Mouse (Mus musculus) adrenal gland, postnatal 14 days (tissue): ENCODE measurements around the gene Eif3l. TPM values are rescaled to one million over a fixed set of nuclear protein-coding genes. Genes with fewer than 3 reads are reported as not detected.

ENCODE experiments used
- DNase-seq: peaks from one replicate; pipeline ENCODE4 v3.0.0; 2021; ENCODE audit warnings: mixed read lengths
- total RNA-seq: library from RNA; stranded (reverse); gene quantifications from 2 replicates; pipeline ENCODE4 v1.2.3, GENCODE M21; 2021

Eif3l gene
- total RNA-seq, 1 experiment from 2014 or later: 171 TPM

DNA sequence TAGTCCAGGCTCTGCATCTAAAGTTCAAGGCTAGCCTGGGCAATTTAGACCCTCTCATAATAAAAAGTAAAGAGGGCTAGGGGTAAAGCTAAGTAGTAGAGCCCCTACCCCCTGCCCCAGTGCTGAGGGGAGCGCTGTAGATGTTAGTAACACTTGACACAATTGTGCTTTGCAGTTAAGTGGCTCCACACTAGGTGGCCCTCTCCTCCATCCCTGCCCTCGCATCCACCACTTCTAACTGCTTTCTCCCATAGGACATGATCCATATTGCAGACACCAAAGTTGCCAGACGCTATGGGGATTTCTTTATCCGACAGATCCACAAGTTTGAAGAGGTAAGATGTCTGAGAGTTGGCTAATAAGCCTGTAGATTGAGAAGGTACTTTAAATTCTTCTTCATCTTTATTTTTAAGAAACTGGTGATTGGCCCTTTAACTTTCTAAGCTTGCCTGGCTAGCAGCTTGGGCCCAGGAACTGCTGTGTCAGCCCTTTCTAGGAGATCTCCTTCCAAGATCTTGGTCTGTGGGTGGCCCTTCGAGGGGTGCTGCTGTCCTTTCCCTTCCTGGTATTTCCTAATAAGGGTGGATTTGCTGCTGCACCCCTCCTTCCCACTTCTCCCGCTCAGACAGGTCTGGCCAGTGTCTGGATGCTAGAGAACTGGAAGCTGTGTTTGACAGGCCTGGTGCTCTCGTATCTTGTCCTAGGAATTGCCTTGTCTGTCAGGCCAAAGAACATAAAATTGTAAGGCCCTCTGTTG is 18.3 kb downstream of the Eif3l start:
- peak; percentile 70 for DNase-seq

DNA sequence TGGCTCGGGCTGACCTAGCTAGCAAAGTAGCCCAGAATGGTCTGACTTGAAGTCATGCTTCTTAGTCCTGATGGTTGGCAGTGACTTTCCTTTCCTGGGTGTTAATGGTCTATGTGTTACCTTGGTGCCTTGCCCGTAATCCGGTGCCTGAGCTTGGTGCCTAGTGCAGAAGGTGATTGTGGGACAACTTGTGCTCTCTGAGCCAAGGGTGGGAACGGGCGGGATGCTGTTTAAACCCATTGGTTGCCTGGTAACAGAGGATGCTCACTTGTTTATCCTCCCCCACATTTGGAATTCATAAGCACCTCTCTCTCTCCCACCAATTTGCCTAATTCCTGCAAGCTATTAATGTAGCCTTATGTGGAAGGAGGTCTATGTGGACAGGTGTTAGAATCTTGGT is 20.5 kb downstream of the Eif3l start:
- no peak for DNase-seq

DNA sequence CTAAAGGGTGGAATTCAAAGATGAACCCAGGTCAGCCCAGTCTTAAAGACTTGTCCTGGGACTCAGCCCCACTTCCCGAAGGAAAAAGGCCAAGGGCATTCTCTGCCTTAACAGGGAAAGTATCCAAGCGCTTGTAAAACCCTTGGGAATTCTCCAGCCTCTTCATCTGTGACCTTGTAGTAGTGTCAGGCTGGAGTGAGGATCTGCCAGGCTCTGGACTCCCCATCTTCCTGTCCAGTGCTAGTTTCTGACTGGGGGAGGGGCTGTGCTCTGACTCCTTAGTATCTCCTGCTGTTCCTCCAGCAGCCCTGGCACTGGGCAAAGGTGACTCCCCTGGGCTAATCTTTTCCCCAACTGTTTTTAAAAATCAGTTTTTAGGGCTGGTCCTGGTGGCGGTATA is 21.6 kb downstream of the Eif3l start:
- DNase-seq: peak; percentile 59

DNA sequence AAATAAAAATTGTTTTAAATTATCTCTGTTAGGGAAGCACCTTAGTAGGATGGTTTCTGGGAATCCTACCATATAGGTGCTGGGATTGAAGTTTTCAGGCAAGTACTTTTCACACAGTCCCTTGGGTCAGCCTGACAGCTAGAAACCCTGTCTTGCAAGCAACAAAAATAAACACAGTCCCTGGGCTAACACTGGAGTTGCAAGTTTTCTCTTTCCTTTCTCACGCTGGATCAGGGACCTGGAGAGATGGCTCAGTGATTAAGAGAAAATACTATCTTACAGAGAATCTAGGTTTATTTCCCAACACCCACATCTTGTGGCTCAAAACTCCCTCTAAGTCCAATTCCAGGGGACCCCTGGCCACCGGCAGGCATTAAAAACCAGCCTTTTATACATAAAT is 22.2 kb downstream of the Eif3l start:
- no peak for DNase-seq

DNA sequence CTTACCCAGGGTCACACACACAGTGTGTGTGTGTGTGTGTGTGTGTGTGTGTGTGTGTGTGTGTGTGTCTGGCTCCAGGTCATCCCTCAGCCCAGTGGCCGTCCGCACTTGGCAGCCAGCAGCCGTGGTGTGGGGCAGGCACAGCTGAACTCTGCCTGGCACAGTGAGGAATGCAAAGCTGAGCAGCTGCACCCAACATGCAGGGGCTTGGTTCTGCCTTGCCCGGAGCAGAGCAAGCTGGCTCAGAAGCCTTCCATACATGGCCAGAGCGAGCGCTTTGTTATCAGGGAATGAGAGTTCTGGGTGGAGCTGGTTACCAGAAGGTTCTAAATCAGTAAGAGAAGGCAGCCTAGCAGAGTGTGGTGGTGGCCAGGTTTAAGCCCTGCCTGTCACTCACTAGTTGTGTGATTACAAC is 22.6 kb downstream of the Eif3l start:
- DNase-seq: peak; percentile 86

DNA sequence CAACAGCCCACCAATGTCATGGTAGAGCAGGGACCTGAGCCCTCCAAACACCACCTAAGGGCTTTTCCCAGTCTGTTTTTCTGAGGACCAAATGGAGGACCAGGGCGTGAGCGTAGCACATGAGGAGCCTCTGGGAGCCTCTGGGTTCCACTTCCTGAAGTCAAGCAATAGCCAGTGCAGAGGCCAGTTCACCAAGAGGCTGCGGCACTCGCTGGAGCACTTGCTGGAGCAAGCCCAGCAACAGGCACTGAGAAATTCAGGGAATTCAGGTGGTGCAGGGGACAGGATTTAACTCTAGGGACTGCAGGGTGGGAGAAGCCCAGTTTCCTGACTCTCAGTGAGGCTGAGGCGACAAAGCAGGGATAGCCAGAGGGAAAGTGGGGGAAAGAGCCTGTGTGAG is 23.2 kb downstream of the Eif3l start:
- no peak for DNase-seq

DNA sequence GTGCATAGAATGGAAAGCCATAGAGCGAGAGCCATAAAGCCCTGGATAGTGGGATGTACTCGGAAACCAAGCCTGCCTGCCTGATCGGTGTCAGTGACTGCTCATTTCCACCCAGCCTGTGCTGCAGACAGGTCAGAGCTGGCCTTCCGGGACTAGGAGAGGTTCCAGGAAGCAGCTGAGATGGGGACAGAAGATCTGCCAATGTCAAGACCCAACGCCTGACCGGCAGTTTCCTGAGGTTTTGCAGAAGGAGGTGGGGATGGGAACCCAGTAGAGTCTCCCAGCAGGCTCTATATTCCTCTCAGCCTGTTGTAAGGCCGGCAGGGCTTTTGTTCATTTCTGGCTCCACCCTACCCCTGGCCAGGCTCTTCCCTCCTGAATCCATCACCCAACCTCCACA is 23.9 kb downstream of the Eif3l start:
- peak; percentile 60 for DNase-seq

DNA sequence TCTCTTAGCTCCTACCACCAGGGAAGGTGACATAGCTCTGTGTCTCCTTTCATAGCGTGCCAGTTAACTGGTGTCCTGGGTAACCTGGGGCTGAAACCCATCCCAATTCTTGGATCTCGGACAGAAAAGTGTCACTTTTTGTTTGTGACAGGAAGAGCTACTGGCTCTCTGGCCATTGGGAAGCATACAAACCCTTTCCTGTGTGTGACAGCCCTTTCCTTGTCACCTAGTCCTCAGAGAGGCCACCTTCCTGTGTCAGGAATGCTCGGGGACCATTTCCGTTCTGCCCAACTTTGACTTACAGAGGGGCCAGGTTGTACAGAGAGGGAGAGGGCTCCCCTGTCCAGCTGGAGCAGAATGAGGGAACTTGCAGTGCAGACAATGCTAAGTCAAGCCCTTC is 24.5 kb downstream of the Eif3l start:
- DNase-seq: no peak

DNA sequence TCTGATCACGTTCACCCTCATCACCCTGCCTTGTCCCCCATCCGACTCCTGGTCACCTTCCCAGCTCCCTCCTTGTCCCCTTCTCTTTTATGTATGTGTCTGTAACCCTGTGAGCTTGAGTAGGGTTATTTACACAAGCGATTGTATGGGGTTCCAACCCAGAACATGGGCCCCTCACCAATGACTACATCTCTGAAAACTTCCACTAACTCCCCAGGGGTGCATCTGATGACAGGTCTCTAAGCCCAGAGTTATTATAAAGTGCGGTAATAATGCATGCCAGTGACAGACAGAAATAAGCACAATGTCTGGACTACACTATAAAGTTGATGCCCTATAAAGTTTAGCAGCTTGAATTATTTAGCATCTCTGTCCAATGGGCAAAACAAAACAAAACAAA is 25.4 kb downstream of the Eif3l start:
- DNase-seq: no peak

DNA sequence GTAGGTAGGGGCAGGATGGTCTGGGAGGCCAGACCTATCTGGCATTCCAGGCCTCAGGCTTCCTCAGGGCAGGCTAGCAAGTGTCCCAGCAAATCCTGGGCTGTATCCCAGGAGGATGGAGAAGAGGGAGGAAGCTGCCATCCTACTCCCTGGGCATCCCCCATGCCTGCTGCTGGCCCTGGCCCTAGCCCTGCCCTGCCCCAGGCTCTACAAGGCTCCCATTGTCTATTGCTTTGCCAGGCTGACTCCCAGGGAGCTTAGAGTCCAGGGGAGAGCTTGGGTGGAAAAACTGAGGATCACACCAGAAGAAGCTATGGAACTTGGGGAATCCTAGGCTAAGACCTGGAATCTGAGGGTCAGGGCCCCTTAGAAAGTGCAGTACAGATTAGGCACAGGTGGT is 26.6 kb downstream of the Eif3l start:
- DNase-seq: no peak

DNA sequence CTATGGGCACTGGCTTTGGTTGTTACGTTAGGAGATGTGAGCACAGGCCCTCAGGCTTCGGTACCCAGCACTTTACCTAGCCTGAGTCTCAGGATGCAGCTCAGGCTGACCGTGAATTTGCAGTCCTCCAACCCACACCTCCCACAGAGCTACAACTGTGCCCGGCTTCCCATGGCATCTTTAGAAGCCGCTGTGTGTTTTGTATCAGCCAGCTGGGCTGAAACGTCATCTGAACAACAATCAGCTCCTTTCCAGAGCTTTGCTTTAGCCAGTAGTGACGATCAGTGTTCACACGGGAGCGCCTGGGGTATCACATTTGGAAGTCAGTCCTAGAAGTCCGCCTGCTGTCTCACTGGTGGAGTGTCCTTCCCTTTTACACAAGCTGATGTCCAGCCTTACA is 28.3 kb downstream of the Eif3l start:
- DNase-seq: no peak

DNA sequence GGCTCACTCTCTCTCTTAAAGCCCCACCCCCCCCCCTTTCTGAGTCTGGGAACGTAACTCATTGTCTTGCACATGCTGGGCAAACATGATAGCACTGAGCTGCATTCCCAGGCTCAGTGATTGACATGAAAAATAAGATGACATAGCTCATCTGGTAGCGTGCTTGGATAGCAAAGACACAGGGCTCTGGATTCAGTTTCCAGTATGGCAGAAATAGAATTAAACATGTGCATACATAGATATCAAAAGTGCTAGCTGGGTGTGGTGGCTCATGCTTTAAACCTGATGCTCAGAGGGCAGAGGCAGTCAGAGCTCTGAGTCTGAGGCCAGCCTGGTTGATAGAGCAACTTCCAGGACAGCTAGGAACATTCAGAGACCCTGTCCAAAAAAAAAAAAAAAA is 30.8 kb downstream of the Eif3l start:
- DNase-seq: no peak

DNA sequence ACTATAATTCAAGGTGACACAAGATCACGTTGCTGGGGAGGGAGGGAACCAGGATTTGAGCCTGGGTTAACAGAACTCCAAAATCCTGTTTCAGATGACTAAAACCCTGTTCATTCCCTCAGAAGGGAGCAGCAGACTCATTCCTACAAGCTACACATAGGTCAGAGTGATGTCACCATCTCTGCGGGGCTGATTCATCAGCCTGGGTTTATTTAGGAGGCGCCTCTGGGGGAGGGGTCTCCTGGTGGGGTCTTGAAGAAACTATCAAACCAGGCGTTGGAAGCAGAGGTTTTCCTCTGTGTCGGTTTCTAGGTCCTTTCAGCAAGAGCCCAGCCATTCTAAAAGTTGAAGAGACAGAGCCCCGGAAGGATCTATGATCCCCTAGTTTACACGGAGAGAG is 33.0 kb downstream of the Eif3l start:
- DNase-seq: peak; percentile 34

DNA sequence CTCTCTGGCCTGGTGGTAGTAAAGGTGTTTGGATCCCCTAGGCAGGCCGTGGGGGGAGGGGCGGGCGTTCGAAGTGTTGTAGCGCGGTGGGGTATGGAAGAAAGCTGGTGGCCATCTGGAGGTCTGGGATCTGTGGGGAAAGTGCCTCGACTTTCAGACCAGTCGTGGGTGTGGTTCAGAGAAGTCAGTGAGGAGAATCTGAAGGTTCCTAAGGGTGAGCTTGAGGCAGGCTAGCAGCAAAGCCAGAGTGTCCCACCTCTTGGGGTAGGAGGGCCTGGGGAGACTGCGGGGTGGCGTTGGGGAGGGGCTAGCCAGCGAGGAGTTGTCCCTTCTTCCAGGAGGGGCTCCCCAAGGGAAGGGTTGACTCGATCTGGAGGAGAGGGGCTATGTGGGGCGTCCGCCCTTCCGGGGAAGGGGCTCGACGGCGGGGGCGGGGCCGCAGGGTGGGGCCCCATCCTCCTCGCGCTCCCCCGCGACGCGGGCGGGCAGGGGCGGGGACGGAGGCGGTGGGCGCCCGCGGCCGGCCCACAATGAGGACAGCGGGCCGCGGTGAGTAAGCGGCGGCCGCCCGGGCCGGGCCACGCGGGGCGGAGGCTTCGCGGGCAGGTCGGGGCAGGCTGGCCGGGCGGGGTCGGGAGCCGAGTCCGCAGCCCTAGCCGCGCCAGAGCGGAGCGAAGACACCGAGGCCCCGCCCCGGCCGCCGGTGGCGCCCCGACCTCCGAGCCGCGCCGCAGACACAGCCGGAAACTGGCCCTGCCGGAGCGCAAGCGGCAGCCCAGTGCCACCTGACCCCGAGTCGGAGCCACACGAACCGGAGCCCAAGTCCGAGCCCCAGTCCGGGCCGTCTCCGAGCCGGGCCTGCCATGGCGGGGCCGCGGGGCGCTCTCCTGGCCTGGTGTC is 33.7 kb downstream of the Eif3l start, which contains the start of gene Micall1:
Gene Micall1, plus strand, starts transcription at position 478 of the 900 bp plus-strand sequence.
- DNase-seq: peak; percentile 90

DNA sequence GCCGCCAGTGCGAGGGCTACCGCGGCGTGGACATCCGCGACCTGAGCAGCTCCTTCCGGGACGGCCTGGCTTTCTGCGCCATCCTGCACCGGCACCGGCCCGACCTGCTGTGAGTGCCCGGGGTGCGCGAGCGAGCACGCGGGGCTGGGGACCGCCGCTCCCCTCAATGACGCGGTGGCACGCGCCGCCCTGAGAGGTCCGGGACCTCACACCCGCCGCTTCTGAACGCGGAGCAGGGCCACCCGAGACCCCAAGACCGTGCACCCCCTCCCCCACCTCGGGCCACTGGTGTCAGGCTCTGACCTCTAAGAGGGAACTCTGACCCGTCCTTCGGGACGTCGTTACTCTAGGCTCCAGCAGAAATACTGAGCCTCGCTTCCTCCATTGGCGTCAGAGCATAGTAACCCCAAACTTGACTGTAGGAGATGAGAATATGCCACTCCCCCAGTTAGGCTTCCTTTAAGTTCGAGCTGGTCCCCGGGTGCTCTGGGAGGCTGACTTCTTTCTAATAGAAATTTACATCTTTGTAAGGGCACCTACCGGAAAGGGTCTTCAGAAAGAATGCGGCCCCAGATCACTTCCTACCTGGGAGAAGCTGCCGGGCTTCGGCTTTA is 34.4 kb downstream of the Eif3l start:
- DNase-seq: no peak

DNA sequence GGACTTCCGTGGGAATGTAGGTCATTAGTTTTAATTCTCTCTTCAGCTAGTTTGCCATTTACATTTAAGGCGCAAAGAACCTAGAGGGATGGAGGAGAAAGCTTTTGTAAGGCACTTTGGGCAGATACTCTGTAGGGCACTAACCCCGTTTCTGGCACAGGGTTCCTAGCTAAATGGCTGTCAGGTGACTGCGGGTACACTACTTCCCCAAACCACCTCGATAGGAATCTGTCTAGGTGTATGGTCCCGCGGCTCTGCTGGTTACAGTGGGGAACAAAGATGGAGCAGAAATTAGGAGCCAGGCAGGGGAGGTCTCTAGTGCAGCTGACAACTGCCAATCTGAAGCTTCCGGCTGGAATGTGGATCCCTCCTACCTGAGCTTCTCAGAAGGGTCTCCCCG is 35.1 kb downstream of the Eif3l start:
- DNase-seq: no peak

DNA sequence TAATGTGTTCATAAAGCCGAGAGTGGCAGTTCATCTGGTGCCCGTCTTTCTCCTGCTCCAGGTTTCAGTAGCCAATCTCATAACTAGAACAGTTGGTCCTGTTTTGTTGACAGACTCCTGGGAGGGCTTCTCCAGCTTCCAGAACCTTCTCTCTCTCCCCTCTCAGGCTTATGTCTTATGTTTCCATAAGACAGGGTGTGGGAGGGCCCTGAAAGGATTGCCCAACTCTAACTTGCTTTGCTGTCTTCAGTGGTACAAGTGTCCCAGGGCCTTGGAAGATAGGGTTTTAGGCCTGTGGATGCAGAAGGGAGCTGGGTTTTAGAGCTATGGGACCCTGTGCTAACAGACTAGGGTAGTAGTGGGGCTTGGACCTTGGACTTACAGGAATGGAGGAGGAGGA is 35.5 kb downstream of the Eif3l start:
- DNase-seq: no peak

DNA sequence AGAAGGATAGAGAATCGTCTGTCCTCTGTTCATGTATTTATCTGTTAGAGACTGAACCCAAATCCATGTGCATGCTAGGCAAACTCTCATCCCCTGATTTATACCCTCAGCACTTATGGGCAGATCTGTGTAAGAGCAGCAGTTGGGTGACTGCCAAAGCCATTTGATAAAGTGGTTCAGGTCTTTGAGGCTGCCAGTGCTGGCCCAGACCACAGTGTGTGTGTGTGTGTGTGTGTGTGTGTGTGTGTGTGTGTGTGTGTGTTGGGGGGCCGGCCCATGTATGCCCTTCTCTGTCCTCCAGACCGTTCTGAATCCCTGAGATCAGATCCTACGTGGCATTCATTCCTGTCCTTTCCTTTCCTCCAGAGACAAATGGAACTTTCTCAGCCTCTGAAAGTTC is 36.8 kb downstream of the Eif3l start:
- peak; percentile 73 for DNase-seq

DNA sequence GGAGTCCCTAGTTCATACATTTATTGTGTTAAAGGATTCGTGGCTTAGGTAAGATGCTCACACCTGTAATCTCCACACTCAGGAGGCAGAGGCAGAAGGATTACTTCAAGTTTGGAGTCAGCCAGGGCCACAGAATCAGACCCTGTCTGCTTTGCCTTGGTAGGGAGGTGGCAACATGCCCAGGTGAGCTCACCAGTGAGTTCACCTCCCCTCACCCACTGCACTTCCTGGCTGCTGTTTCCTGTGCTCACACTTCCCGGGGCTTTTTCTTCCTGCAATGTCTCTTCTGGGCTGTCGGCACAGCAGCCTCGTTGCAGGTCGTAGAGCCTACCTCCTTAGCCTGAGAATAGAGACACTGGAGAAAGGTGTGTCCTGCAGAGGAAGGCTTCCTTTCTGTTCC is 40.3 kb downstream of the Eif3l start:
- DNase-seq: no peak

DNA sequence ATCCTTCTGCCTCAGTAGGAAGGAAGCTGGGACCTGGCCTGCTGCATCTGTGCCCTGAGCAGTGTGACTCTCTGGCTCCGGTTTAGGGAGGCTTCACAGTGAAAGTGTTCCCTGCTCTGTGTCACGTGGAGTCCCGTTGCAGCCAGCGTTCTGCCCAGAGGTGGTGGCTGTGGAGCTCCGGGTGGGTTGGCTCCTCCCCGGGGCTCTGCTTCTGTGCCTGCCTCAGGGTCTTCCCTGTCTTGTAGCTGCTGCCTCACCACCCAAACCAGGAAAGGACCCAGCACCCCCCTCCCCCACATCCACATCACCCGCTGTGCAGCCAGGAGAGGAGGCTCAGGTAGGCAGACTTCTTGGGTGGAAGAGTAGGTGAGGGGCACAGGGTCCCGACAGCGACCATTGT is 44.5 kb downstream of the Eif3l start:
- DNase-seq: no peak

DNA sequence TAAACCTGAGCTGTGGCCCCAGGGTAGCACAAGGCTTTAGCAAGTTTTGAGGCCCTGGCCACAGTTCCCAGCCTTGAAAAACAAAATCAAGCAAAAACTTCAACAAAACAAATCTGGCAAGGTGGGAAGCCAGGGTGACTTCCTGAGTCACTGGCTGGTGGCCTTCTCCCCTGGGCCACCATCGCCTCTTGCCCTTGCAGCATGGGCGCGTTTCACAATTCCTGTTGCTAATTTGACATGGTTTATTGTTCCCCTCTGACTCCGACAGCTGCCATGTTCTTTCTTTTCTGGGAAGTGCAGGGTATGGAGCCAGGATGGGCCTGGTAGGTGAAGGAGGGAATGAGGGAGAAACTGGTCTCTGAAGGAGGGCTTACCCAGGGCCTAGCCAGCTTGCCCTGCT is 47.1 kb downstream of the Eif3l start:
- peak; percentile 72 for DNase-seq

DNA sequence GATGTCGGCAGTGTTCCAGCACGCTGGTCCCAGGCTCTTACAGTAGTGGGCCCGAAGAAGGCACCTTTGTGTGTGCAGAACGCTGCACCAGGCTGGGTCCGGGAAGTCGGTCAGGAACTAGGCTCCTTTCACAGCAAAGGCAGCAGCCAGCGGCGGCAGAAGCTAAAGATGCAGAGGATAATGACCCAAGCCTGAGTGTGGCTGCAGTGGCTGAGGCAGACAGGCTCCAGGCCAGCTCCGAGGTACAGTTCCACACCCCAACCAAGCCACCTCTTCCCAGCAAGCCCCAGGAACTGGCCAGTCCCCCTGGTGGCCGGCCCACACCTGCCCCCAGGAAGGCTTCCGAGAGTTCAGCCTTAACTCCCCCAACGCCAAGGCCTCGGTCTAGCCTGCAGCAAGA is 47.6 kb downstream of the Eif3l start:
- no peak for DNase-seq

DNA sequence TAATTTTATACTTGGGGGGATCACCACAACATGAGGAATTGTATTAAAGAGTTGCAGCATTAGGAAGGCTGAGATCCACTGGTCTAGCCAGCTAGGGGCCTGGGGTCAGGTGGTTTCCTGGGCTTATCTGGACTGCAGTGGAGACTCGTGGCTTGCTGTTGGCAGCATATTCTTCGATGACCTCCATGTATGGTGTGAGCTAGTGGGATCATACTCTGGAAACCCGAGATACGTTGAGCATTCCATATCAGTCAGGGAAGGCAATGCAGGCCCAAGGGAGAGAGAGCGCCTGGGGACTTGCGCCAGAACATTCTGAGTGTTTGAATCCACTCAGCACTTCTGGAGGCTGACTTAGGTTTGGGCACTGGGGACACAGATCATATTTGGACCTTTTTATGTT is 48.8 kb downstream of the Eif3l start:
- DNase-seq: peak; percentile 50
